Mouse (Mus musculus): ENCODE results near the gene Mrps14. TPM values are rescaled to one million over a fixed set of nuclear protein-coding genes. Genes with fewer than 3 reads are reported as not detected.

The Mrps14 gene
- polyA plus RNA-seq, 1 experiment: 72.2 TPM

GRCm38 (mm10) chr1:160227850-160228249 lies 32.8 kb downstream of the Mrps14 start:
- H3K27me3 ChIP-seq (ENCODE audit: control insufficient read depth, insufficient read depth, insufficient read length): no peaks in the 10 kb centered on the region
- no peak overlapping the region for H3ac ChIP-seq (ENCODE audit: control insufficient read depth, insufficient read length)
- no peaks in the 10 kb centered on the region for H3K36me3 ChIP-seq (ENCODE audit: control insufficient read depth, insufficient read depth)
- no peak for TF ChIP-seq USF1 (IDR thresholded peaks at IDR 0.05; ENCODE audit: low read depth)
- TF ChIP-seq POLR2A (IDR thresholded peaks at IDR 0.05; ENCODE audit: insufficient read length, low read depth): no peak
- no peak for TF ChIP-seq REST (IDR thresholded peaks at IDR 0.05; ENCODE audit: insufficient read depth, insufficient read length)
- TF ChIP-seq TCF12 (IDR thresholded peaks at IDR 0.05; ENCODE audit: insufficient read depth, poor library complexity, severe bottlenecking): no peak
- TF ChIP-seq POLR2AphosphoS2 (IDR thresholded peaks at IDR 0.05; ENCODE audit: insufficient read length, low read depth): no peak
- no peak for TF ChIP-seq MYOG (IDR thresholded peaks at IDR 0.05; ENCODE audit: control insufficient read depth in 1 of 3, insufficient read depth in 1 of 3, insufficient read length in 2 of 3, low read depth in 2 of 3)
- TF ChIP-seq E2F4 (IDR thresholded peaks at IDR 0.05; ENCODE audit: insufficient read depth): no peak
- TF ChIP-seq CEBPB (IDR thresholded peaks at IDR 0.05; ENCODE audit: insufficient read depth, poor library complexity, severe bottlenecking): no peak
- no peak for TF ChIP-seq MYOD1 (IDR thresholded peaks at IDR 0.05; ENCODE audit: control insufficient read depth in 1 of 3, insufficient read length in 2 of 3, low read depth in 2 of 3)
- no peak for TF ChIP-seq SRF (IDR thresholded peaks at IDR 0.05; ENCODE audit: control insufficient read depth, insufficient read length, low read depth)
- no peak overlapping the region for H3K4me2 ChIP-seq (ENCODE audit: low read depth)
- no peak overlapping the region for H3K4me3 ChIP-seq
- no peaks in the 10 kb centered on the region for H3K79me2 ChIP-seq (ENCODE audit: control insufficient read depth, insufficient read depth)

- Histone ChIP-seq H3K27me3 (ENCODE audit: control insufficient read depth, insufficient read depth, insufficient read length) (no peaks in the 10 kb centered on the region), H3K4me3 (no peak overlapping the region), H3ac (ENCODE audit: control insufficient read depth, insufficient read length) (no peak overlapping the region), H3K4me2 (ENCODE audit: low read depth) (peak overlapping the region; percentile 20), H3K79me2 (ENCODE audit: control insufficient read depth, insufficient read depth) (no peaks in the 10 kb centered on the region), H3K36me3 (ENCODE audit: control insufficient read depth, insufficient read depth) (no peaks in the 10 kb centered on the region)
- no peak for TF ChIP-seq REST (IDR thresholded peaks at IDR 0.05; ENCODE audit: insufficient read depth, insufficient read length)
- no peak for TF ChIP-seq USF1 (IDR thresholded peaks at IDR 0.05; ENCODE audit: low read depth)
- TF ChIP-seq TCF12 (IDR thresholded peaks at IDR 0.05; ENCODE audit: insufficient read depth, poor library complexity, severe bottlenecking): no peak
- no peak for TF ChIP-seq CEBPB (IDR thresholded peaks at IDR 0.05; ENCODE audit: insufficient read depth, poor library complexity, severe bottlenecking)
Measured at GRCm38 (mm10) chr1:160231013-160231412, 36.0 kb downstream of the Mrps14 start.

- Histone ChIP-seq H3K27me3 (ENCODE audit: control insufficient read depth, insufficient read depth, insufficient read length) (no peaks in the 10 kb centered on the region), H3K4me3 (no peak overlapping the region), H3ac (ENCODE audit: control insufficient read depth, insufficient read length) (no peak overlapping the region), H3K36me3 (ENCODE audit: control insufficient read depth, insufficient read depth) (no peaks in the 10 kb centered on the region), H3K4me2 (ENCODE audit: low read depth) (no peak overlapping the region), H3K79me2 (ENCODE audit: control insufficient read depth, insufficient read depth) (no peaks in the 10 kb centered on the region)
- no peak for TF ChIP-seq SRF (IDR thresholded peaks at IDR 0.05; ENCODE audit: control insufficient read depth, insufficient read length, low read depth)
- no peak for TF ChIP-seq USF1 (IDR thresholded peaks at IDR 0.05; ENCODE audit: low read depth)
- no peak for TF ChIP-seq MYOD1 (IDR thresholded peaks at IDR 0.05; ENCODE audit: control insufficient read depth in 1 of 3, insufficient read length in 2 of 3, low read depth in 2 of 3)
- TF ChIP-seq MYOG (IDR thresholded peaks at IDR 0.05; ENCODE audit: control insufficient read depth in 1 of 3, insufficient read depth in 1 of 3, insufficient read length in 2 of 3, low read depth in 2 of 3): no peak
- TF ChIP-seq CEBPB (IDR thresholded peaks at IDR 0.05; ENCODE audit: insufficient read depth, poor library complexity, severe bottlenecking): no peak
- no peak for TF ChIP-seq TCF3 (IDR thresholded peaks at IDR 0.05; ENCODE audit: insufficient read length, low read depth)
- TF ChIP-seq E2F4 (IDR thresholded peaks at IDR 0.05; ENCODE audit: insufficient read depth): no peak
- no peak for TF ChIP-seq POLR2AphosphoS2 (IDR thresholded peaks at IDR 0.05; ENCODE audit: insufficient read length, low read depth)
- TF ChIP-seq POLR2A (IDR thresholded peaks at IDR 0.05; ENCODE audit: insufficient read length, low read depth): no peak
- TF ChIP-seq REST (IDR thresholded peaks at IDR 0.05; ENCODE audit: insufficient read depth, insufficient read length): no peak
- no peak for TF ChIP-seq TCF12 (IDR thresholded peaks at IDR 0.05; ENCODE audit: insufficient read depth, poor library complexity, severe bottlenecking)
- TF ChIP-seq MAX (IDR thresholded peaks at IDR 0.05; ENCODE audit: low read depth): no peak
Measured at GRCm38 (mm10) chr1:160232113-160232512, 37.1 kb downstream of the Mrps14 start.

GRCm38 (mm10) chr1:160233921-160234320 lies 38.9 kb downstream of the Mrps14 start:
- Histone ChIP-seq H3ac (ENCODE audit: control insufficient read depth, insufficient read length) (no peak overlapping the region), H3K79me2 (ENCODE audit: control insufficient read depth, insufficient read depth) (no peaks in the 10 kb centered on the region), H3K4me3 (no peak overlapping the region), H3K36me3 (ENCODE audit: control insufficient read depth, insufficient read depth) (no peaks in the 10 kb centered on the region), H3K27me3 (ENCODE audit: control insufficient read depth, insufficient read depth, insufficient read length) (no peaks in the 10 kb centered on the region), H3K4me2 (ENCODE audit: low read depth) (peak overlapping the region; percentile 16)
- TF ChIP-seq USF1 (IDR thresholded peaks at IDR 0.05; ENCODE audit: low read depth) (no peak), MAX (IDR thresholded peaks at IDR 0.05; ENCODE audit: low read depth) (no peak), CEBPB (IDR thresholded peaks at IDR 0.05; ENCODE audit: insufficient read depth, poor library complexity, severe bottlenecking) (no peak), TCF12 (IDR thresholded peaks at IDR 0.05; ENCODE audit: insufficient read depth, poor library complexity, severe bottlenecking) (no peak), SRF (IDR thresholded peaks at IDR 0.05; ENCODE audit: control insufficient read depth, insufficient read length, low read depth) (no peak), TCF3 (IDR thresholded peaks at IDR 0.05; ENCODE audit: insufficient read length, low read depth) (no peak), REST (IDR thresholded peaks at IDR 0.05; ENCODE audit: insufficient read depth, insufficient read length) (no peak), POLR2A (IDR thresholded peaks at IDR 0.05; ENCODE audit: insufficient read length, low read depth) (no peak), POLR2AphosphoS2 (IDR thresholded peaks at IDR 0.05; ENCODE audit: insufficient read length, low read depth) (no peak), MYOG (IDR thresholded peaks at IDR 0.05; ENCODE audit: control insufficient read depth in 1 of 3, insufficient read depth in 1 of 3, insufficient read length in 2 of 3, low read depth in 2 of 3) (no peak), E2F4 (IDR thresholded peaks at IDR 0.05; ENCODE audit: insufficient read depth) (no peak), MYOD1 (IDR thresholded peaks at IDR 0.05; ENCODE audit: control insufficient read depth in 1 of 3, insufficient read length in 2 of 3, low read depth in 2 of 3) (no peak)

GRCm38 (mm10) chr1:160237981-160238380 lies 43.0 kb downstream of the Mrps14 start:
- Histone ChIP-seq H3K27me3 (ENCODE audit: control insufficient read depth, insufficient read depth, insufficient read length) (no peaks in the 10 kb centered on the region), H3K4me3 (no peak overlapping the region), H3ac (ENCODE audit: control insufficient read depth, insufficient read length) (no peak overlapping the region), H3K79me2 (ENCODE audit: control insufficient read depth, insufficient read depth) (no peaks in the 10 kb centered on the region), H3K36me3 (ENCODE audit: control insufficient read depth, insufficient read depth) (no peaks in the 10 kb centered on the region), H3K4me2 (ENCODE audit: low read depth) (no peak overlapping the region)
- TF ChIP-seq TCF3 (IDR thresholded peaks at IDR 0.05; ENCODE audit: insufficient read length, low read depth) (no peak), TCF12 (IDR thresholded peaks at IDR 0.05; ENCODE audit: insufficient read depth, poor library complexity, severe bottlenecking) (no peak), REST (IDR thresholded peaks at IDR 0.05; ENCODE audit: insufficient read depth, insufficient read length) (no peak), MYOG (IDR thresholded peaks at IDR 0.05; ENCODE audit: control insufficient read depth in 1 of 3, insufficient read depth in 1 of 3, insufficient read length in 2 of 3, low read depth in 2 of 3) (no peak), POLR2A (IDR thresholded peaks at IDR 0.05; ENCODE audit: insufficient read length, low read depth) (no peak), SRF (IDR thresholded peaks at IDR 0.05; ENCODE audit: control insufficient read depth, insufficient read length, low read depth) (no peak), USF1 (IDR thresholded peaks at IDR 0.05; ENCODE audit: low read depth) (no peak), MAX (IDR thresholded peaks at IDR 0.05; ENCODE audit: low read depth) (no peak), CEBPB (IDR thresholded peaks at IDR 0.05; ENCODE audit: insufficient read depth, poor library complexity, severe bottlenecking) (no peak), MYOD1 (IDR thresholded peaks at IDR 0.05; ENCODE audit: control insufficient read depth in 1 of 3, insufficient read length in 2 of 3, low read depth in 2 of 3) (no peak), E2F4 (IDR thresholded peaks at IDR 0.05; ENCODE audit: insufficient read depth) (no peak)
